Mouse (Mus musculus) lung, postnatal 10 days (tissue): ENCODE data around the gene Usp9x.
A peak's percentile ranks its signal among the peaks of the same experiment; 100 is the strongest.

Experiments used
- DNase-seq: peaks from one replicate; pipeline ENCODE4 v3.0.0; 2021

Gene Usp9x

GRCm38 (mm10) chrX:13085621-13086020 is 14.3 kb downstream of the Usp9x start:
- DNase-seq = no peak

DNA sequence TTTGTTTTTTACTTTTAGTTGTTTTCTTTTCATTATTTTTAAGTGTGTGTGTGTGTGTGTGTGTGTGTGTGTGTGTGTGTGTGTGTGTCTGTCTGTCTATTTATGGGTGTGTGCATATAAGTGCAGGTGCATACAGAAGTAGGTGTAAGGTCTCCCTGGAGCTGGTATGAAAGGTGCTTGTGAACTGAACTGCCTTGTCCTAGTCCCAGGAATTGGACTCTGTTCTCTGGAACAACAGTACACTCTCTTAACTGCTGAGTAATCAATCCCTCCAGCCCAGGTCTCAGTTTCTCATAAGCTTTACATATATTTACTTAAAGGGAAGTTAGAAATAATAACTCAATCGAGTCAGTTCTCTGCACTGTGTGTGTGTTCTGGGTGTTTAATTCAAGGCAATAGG is 25.7 kb downstream of the Usp9x start:
- DNase-seq = no peak

DNA sequence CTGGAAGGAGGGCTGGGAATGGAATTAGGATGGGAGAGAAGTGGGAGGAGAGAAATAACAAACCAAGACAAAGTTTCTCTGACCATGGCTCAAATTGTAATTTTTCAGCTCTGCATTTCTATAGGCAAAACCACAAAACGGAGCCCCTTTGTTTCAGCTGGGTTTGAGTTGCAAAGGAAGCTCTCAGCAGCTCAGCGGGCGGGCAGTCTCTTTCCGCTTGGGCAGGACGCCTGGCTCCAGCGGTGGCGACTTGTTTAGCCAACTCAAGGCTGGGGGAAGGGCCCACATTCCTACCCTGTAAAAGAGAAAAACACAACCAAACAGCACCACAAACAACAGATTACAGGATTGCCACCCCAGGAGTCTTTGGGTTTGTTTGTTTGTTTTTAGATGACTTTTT is 135.2 kb downstream of the Usp9x start:
- peak; percentile 59 for DNase-seq

- DNase-seq = peak; percentile 94
Measured at GRCm38 (mm10) chrX:13207512-13208341, 136.4 kb downstream of the Usp9x start.

DNA sequence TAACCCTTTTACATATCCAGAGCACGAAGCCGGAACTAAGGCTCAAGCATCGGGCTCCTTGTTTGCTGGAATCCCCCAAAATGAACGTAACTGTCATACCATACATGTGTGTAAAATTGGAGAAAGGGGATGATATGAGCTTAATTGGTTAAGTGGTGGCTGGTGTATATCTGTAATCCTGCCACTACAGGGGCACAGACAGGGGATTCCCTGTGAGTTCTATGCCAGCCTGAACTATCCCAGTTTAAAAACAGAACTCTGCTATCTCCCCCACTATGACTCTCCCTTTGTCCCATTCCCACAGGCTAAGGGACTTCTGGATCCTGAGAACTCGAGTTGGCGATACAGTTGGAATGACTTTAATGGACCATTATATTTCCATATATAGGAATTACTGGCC is 137.1 kb downstream of the Usp9x start:
- DNase-seq = no peak

DNA sequence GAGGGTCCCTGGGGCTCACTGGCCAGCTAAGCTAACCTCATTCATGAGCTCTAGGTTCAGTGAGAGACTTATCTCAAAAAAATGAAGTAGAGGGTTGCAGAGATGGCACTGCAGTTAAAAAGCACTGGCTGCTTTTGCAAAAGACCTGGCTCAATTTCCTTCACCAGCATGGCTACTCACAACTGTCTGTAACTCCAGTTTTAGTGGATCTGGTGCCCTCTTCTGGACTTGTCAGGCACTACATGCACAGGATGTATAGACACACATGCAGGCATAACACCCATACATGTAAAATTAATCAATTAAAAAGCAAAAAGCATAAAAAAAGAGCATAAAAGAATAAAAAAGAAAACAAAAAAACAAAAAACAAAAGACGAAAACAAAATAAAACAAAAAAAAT is 143.0 kb downstream of the Usp9x start:
- peak; percentile 11 for DNase-seq
